Mouse (Mus musculus) monocyte, adult 2 months (primary cell): Measurements from ENCODE around the gene Ypel3.
"Not testable (repeated sequence)": the region's sequence is repeated elsewhere in the genome, so short reads cannot be mapped to it uniquely, and the experiment has no call there.

Source experiments
- DNase-seq, 2 experiments: peaks; one replicate each; pipeline ENCODE4 v3.0.0; 2022; ENCODE audit warnings: low spot score in 2 of 2, low read depth in 1 of 2

Ypel3 gene

DNA sequence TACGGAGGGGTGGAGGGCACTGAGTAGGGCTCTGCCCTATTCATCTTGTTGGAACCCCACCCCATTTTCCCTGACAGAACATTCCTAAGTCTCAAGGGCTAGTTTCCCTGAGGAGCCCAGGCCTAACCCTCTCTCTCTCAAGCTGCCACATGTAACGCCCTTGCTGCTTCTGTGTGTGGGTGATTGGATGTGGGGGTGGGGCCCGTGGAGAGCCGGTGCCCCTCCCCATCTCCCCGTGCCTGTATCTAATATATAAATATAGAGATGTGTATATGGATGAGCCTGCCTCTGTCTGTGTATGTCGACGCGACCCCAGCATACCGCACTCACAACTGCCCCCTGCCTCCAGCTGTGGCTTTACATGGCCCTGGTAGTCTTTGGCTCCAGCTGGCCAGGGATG, 11.2 kb upstream of the Ypel3 start:
- no peak for DNase-seq

DNA sequence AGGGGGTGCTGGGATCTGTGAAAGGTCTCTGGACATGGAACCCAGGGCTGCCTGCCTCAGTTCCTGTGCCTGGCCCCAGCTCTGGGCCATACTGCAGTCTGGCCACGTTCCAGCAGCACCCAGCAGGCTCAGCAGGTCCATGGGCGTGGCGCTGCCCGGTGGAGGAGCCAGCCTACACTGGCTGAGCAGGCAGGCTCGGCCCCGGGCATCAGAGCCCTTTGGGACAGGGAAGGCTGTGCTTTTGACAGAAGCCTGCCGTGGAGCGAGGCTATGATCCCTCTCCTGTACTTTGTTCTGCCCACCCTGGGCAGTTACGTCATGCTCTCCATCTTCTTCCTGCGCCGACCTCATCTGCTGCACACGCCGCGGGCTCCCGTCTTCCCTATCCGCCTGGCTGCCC, 10.6 kb upstream of the Ypel3 start, which contains the start of gene Gdpd3:
Gdpd3 (plus strand) TSS at position 134 of the 400 bp plus-strand sequence.
- no peak for DNase-seq

DNA sequence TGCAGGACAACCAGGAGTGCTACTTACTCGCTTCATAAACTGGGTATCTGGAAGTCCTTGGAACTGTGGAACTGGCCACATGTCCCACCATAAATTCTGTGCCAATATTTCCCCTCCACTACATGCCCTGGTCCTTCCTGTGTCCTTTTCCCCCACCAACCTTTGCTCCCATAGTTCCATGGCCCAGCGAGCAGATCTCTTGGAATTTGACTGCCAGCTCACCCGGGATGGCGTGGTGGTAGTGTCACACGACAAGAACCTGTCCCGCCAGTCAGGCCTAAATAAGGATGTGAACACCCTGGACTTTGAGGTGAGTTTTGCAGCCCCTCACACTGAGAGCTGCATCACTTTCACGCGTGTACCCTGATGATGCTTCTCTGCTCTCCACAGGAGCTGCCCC, 9.8 kb upstream of the Ypel3 start:
- DNase-seq, result no peak

DNA sequence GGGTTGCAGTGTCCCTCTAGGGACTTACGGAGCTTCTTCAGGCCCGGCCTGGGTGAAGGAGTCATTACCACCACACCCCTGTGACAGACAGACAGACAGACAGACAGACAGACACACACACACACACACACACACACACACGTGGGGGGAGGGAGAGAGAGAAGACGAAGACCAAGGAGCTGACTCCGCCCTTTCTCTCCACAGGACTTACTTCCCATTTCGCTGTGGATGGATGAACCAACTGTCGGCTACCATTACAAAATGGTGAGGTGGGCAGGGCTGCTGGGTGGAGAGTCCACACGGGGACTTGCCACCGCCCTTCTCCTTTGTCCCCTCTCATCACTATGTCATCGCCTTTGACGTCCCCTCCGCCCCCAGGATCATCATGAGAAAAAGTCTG, 6.0 kb upstream of the Ypel3 start:
- DNase-seq, result peak; percentile 54 to 63

DNA sequence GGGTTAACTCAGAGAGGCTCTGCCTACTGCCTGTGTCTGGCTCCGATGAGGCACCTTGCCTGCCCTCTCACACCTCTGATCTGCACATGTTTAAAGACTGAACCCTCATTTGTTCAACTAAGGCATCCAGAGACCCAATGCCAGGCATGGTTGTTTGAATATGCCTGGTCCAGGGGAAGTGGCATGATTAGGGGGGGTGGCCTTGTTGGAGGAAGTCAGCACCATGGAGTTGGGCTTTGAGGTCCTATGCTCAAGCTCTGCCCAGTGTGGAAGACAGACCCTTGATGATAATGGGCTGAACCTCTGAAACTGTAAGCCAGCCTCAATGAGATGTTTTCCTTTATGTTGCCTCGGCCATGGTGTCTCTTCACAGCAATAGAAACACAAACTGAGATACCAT, 3.4 kb upstream of the Ypel3 start:
- DNase-seq, result no peak

DNA sequence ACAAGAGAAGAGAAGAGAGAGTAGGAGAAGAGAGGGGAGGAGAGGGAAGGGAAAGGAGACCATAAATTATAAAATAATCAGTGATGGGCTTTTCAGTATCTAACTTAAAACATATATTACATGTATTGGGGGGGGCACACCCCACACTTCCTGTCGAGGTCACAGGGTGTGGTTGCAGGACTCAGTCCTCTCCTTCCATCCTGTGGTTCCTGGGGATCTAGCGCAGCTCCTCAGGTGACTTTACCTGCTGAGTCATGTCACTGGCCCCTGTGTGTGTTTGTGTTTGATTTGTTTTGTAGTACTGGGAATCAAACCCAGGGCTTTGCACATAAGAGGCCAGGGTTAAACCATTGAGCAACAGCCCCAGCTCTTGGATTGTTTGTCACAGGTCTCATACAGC, 2.3 kb upstream of the Ypel3 start:
- DNase-seq, result no peak

DNA sequence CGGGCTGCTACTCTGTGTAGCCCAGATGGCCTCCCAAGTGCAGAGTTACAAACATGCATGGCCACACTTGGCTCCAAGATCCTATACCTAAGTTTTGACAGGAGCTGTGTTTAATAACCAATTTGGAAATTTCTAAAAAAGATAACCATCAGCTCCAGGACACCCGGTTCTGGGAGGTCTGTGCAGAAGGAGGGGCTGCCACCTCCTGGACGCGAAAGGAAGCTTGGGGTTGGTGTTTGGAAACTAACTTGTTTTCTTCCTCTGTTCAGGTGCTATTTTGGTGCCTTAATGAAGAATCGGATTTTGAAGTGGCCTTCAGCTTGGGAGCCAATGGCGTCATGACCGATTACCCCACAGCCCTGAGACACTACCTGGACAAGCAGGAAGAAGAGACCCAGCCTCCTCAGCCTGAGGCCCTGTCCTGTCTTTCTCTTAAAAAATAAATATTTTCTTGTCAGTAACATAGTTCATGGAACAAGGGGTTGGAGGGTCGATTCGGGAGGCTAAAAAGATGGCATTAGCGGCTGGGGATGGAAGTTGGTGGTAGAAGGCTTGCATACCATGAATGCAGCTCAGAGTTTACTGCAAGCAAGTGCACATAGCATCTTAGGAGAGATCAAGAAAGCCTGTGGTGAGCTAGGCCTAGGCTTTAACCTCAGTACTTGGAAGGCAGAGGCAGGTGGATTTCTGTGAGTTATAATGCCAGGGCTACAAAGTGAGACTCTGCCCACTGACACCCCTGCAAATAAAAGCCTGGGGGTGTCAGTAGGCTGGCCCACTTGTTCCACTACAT, 1.4 kb upstream of the Ypel3 start:
- DNase-seq, result no peak

DNA sequence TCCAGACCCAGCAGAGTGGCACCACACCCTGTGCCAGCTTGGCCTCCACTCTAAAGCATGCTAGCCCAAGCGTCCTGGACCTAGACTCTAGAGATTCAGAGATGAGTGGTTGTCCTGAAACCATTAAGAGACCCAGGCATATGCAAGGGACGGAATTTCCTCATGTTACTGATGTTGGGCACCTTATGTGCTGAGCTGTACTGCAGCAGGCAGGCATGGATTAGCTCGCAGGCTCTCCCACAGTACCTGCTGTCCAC, 849 bp upstream of the Ypel3 start:
- DNase-seq, result no peak

DNA sequence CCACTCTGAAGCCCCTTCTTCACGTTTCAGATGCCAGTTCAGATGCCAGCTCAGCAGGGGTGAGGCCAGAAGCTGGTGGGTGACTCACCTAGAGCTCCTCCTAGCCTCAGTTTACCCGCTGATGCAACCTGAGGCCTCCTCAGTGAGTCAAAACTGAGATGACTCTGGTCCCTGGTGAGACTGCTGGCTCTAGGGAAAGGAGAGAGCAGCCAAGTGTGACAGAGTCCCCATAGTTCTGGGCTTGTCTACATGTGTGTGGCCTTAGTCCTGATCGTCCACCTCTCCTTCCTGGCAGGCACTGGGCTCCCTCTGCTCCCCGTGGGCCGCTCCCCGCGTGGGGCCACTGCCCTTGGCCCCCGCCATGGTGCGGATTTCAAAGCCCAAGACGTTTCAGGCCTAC, 721 bp downstream of the Ypel3 start:
- no peak for DNase-seq

DNA sequence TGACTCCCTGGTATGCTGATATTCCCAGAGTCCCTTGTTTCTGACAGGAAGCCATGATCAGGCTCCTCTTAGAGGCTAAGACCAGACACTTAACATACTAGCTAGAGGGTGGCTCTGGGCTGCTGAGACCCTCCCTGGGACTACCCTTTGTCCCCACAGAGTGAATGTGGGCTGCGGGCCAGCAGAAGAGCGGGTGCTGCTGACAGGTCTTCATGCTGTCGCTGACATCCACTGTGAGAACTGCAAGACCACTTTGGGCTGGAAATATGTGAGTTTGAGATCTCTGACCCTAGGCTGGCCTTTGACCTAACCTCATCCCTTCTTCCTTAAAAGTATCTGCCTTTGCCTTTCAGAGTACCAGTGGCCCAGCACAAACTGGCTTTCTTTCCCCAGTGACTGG, 1.4 kb downstream of the Ypel3 start:
- no peak for DNase-seq

DNA sequence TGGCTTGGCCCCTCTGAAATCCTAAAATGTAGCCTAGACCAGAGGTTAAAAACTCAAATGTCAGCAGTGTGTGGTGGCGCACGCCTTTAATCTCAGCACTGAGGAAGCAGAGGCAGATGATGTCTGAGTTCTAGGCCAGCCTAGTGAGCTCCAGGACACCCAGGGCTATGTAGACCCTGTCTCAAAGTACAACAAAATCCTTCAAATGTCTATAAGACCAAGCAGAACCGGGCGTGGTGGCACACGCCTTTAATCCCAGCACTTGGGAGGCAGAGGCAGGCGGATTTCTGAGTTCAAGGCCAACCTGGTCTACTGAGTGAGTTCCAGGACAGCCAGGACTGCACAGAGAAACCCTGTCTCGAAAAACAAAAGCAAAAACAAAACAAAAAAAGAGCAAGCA, 2.3 kb downstream of the Ypel3 start:
- not testable (repeated sequence) for DNase-seq

DNA sequence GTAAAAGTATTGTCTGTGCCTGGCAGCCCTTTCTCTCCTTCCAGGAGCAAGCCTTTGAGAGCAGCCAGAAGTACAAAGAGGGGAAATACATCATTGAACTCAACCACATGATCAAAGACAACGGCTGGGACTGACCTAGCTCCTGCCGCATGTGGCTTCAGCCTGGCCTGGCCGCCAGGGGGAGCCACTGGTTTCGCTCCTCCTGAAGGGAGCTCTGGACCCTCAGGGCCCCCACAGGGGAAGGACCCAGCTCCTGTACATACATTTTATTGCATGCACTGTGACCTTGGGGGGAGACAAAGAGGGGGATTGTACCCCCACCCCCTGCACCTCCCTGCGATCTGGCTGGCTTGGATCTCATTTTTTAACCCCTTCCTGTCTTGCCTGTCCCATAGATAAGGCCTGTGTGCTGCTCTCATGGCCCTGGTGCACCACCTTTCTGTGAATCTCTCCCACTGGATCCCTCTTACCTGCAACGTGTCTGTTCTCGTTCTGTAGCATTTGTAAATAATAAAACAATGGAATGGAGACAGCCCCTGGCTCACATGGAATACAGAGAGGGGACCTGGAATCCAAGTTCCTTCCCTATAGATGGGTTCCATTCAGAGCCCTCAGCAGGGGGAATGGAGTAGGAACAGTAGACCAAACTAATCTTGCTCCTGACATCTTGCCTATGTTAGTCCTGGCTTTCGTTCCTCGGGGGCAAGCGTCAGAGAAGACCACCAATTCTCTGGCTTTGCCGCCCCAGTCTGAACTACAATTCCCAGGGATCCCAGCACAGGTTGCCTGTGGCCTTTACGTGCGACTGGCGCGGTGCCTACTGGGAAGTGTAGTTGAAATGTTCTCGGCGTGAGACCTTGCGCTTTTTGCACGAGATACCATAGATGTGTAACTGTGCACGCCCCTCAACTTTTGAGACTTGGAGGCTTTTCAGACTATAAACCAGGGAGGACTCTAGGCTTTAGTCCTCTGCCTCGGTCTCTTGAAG, 3.5 kb downstream of the Ypel3 start:
- DNase-seq, result peak; percentile 60 to 78

DNA sequence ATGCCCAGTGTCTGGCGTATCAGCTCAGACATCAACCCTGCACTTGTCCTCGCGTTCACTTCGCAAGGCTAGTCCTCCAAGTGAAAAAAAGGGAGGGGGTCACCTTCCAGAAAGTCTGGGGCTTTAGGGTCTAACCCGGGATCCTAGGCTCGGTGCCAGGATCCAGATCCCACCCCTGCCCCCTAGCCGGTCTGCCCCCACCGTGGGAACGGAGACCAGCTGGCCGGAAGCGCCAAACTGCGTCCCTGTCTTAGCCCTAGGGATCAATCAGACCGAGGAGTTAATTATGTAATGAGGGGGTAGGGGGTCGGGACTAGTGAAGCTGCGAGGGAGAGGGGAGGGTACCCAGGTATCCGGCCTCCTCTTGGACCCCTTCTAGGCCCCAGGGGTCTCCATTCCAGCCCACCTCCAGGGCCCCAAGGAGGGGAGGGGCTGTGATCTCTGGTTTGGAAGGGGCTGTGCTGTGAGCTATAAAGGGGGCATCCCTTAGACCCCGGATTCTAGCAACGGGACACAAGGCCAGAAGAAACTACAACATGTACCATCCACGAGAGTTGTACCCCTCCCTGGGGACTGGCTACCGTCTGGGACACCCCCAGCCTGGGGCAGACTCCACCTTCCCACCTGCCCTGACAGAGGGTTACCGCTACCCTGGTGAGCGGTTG, 4.3 kb downstream of the Ypel3 start, which contains the start of gene Tbx6:
Tbx6 (plus strand) TSS at position 513 of the 665 bp plus-strand sequence.
- no peak for DNase-seq

DNA sequence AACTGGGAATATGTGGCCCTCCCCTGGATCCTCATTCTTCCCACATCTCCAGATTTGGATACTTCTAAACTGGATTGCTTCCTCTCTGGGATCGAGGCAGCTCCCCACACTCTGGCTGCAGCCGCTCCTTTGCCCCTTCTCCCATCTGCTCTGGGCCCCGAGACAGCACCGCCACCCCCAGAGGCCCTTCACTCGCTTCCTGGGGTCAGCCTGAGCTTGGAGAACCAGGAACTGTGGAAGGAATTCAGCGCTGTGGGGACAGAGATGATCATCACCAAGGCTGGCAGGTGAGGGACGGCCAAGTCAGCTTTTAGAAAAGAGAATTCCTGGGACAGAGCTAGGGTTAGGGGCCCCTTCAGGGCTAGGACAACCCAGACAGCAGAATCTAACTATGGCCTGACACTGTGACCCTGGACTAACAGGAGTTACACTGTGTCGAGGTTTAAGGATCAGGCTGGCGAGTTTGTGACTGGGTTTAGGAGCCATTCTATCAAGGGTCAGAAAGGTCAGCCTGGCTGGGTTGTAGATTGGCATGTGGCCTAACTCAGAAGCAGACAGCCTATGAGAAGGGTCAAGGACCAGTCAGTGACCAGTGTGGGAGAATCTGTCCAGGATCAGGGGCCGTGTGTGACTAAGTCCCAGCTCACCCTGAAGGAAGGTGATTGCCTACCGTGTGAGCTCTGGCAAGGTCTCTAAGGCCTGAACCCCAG, 5.1 kb downstream of the Ypel3 start:
- DNase-seq, result no peak

DNA sequence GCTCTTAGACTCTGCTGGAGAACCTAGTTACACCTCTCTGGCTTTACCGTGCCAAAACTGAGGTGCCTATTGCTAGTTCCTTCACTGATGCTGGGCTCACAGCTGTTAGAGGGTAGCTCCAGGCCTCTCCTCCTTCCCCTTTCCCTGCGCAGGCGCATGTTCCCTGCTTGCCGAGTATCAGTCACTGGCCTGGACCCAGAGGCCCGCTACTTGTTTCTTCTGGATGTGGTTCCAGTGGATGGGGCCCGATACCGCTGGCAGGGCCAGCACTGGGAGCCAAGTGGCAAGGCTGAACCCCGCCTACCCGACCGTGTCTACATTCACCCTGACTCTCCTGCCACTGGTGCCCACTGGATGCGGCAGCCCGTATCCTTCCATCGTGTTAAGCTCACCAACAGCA, 5.9 kb downstream of the Ypel3 start:
- DNase-seq, result no peak

DNA sequence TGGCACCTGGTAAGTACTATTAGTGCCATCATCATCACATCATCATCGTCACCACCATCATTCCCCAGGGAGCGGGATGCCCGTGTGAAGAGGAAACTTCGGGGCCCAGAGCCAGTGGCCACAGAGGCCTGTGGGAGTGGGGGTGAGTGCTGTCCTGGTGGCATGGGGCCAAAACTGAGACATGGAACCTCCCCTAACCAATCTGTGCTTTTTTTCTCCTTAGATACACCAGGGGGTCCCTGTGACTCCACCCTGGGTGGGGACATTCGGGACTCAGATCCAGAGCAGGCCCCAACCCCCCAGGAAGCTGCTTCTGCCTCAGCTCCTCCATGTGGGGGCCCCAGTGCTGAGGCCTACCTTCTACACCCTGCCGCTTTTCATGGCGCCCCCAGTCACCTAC, 7.7 kb downstream of the Ypel3 start:
- DNase-seq, result no peak

DNA sequence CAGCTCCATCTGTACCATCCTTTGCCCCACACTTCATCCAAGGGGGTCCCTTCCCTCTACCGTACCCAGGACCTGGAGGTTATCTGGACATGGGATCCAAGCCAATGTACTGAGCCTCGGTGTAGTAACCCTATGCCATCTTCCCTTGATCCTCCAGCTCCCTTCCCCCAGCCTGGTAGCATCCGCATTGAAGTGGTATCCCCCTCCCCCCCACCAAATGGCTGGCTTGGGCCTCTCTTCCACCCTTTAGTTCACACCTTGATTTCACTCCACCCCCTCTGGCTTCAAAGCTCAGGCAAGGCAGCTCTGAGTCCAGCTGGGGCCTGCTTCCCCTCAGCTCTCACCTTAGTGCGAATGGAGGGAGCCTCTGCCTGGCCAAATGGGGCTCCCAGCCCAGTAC, 8.3 kb downstream of the Ypel3 start:
- DNase-seq, result no peak

DNA sequence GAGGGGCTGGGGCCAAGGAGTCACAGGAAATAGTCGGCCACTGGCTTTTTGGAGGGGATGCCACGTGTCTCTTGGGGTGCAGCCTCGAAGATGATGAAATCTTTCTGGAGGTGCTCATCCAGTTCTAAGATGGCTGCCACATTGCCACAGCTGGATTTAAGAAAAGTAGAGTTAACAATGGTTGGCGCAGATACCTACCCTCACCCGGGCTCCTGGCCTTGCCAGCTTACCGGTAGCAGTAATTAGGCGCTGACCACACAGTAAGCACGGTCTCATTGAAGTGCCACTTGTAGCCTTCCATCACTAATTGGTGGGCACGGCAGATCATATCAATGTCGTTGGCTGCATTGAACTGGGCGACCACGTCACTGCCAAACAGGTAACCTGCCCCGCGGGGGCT, 9.4 kb downstream of the Ypel3 start:
- no peak for DNase-seq

DNA sequence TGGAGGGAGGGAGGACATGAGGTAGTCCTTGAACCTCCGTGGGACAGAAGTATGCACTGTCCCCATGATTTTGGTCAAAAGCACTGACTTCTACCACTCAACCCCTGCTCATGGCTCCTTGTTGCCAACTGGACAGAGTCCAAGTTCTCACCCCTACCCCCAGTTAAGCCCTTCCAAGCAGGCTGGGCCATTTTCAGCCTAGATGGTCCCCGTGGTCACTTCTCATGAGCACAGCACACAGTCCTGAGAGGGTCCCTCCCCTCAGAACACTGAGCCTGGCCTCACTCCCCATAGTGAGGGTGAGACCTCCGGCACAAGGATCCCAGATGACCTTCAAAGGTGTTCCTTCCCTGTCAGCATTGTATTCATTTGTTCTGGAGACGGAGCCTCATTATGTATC, 12.4 kb downstream of the Ypel3 start:
- no peak for DNase-seq

DNA sequence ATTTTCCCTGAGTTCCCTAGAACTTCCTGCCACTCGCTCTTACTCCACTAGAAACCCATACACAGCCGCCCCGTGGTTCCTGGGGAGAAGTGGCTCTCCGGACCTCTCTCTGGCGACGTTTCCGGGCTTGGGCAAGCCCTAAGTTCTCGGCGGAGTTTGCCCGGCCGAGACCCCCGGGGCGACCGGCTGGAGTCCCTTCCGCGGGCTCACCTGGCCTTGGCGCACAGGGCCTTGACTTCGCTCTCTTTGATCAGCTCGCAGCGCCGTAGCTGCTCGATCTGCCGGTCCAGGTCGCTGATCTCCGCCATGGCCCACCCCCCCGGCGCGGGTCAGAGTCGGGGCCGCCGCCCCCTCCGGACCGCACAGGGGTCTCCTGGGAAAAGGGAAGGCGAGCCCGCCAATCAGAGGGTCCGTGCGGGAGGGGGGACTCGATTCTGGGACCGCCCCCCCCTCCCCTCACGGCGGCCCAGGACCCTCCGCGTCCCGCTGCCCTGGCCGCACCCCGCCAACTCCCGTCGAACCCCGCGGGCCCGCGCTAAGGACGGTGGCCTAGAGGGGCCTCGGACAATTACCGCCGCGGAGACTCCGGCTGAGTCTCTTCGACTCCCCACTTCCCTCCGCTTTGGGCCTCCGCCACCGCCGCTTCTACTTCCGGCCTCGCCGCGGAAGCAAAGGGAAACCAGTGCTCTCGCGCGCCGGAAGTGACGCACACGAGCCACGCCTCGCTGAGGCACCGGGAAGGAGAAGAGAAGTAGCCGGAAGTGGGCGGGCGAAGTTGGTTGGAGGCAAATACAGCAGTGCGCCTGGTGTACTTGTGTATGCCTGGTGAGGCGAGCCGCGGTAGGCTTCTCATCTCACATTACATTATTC, 15.3 kb downstream of the Ypel3 start, which contains the start of gene Ppp4c:
Ppp4c (minus strand) TSS at position 646 of the 870 bp plus-strand sequence.
- peak; percentile 92 to 94 for DNase-seq
